23 mouse cellular contexts compared by ENCODE assay signal in the genomic region with DNA sequence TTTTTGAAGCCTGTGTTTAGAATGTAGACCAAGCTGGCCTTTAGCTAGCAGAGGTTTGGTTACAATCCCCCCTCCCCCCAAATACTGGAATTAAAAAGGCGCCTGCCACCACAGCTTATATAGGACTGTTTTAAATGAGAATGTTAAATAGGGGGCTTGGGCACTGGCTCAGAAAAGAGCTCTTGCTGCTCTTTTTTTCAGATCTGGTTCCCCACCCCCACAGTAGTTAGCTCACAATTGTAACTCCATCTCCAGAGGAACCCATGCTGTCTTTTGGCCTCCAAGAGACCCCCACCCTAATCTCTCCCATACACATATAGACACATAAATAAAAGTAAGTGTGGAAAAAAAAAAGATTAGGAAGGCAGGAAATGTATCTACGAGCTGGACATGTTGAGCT. TPM values are rescaled to one million over a fixed set of nuclear protein-coding genes. Genes with fewer than 3 reads are reported as not detected.
DNase-seq lines count a peak whose midpoint lies in the region; ATAC-seq lines count a peak whose summit lies in the region.
"Had no signal": no experiment of that assay in that cellular context is flagged by ENCODE, and none has a peak within 500 bp of the region (broad histone marks: within the 10 kb centered on the region; RNA-seq: fewer than 3 reads in every experiment).

No protein-coding gene starts in this region.

- no peaks in the 10 kb centered on the region for H3K9me3 ChIP-seq in intestine, embryonic 16.5 days (ENCODE audit: control insufficient read depth, low read length)
- no peaks in the 10 kb centered on the region for H3K9me3 ChIP-seq in intestine, embryonic 15.5 days
- H3K9me3 ChIP-seq in stomach, embryonic 15.5 days: no peaks in the 10 kb centered on the region
- no peaks in the 10 kb centered on the region; the same call in 1 of the 2 replicates for H3K9me3 ChIP-seq in hindbrain, embryonic 13.5 days
- H3K9me3 ChIP-seq in kidney, embryonic 15.5 days (replicated peaks): no peaks in the 10 kb centered on the region
- H3K9me3 ChIP-seq: embryonic facial prominence, embryonic 10.5 days had no signal

- H3K27ac ChIP-seq in intestine, embryonic 16.5 days (ENCODE audit: low read length): peak overlapping the region; percentile 65; the same call in 1 of the 2 replicates
- H3K27ac ChIP-seq in intestine, embryonic 15.5 days: no peak overlapping the region
- peak overlapping the region; percentile 44; the same call in 1 of the 2 replicates for H3K27ac ChIP-seq in stomach, embryonic 15.5 days
- H3K27ac ChIP-seq in hindbrain, embryonic 13.5 days: no peak overlapping the region
- no peak overlapping the region for H3K27ac ChIP-seq in kidney, embryonic 15.5 days
- H3K27ac ChIP-seq: embryonic facial prominence, embryonic 10.5 days; hindbrain, embryonic 12.5 days; hindbrain, postnatal 0 days had no signal

- no peaks in the 10 kb centered on the region for H3K4me1 ChIP-seq in intestine, embryonic 16.5 days (ENCODE audit: control insufficient read depth, insufficient read depth, low read length)
- no peaks in the 10 kb centered on the region for H3K4me1 ChIP-seq in intestine, embryonic 15.5 days (replicated peaks)
- H3K4me1 ChIP-seq in stomach, embryonic 15.5 days: no peaks in the 10 kb centered on the region
- H3K4me1 ChIP-seq in hindbrain, embryonic 13.5 days (replicated peaks): 0 out of 2 replicates have a peak, but pooled peaks cover 5% of the 10 kb centered on the region
- H3K4me1 ChIP-seq in kidney, embryonic 15.5 days: no peaks in the 10 kb centered on the region

- no peak overlapping the region for H3K4me2 ChIP-seq in intestine, embryonic 16.5 days (ENCODE audit: low read depth, low read length)
- no peak overlapping the region for H3K4me2 ChIP-seq in intestine, embryonic 15.5 days (replicated peaks)
- no peak overlapping the region for H3K4me2 ChIP-seq in stomach, embryonic 15.5 days
- H3K4me2 ChIP-seq in hindbrain, embryonic 13.5 days: no peak overlapping the region
- no peak overlapping the region for H3K4me2 ChIP-seq in kidney, embryonic 15.5 days
- H3K4me2 ChIP-seq: hindbrain, embryonic 12.5 days had no signal

- no peak overlapping the region for H3K9ac ChIP-seq in intestine, embryonic 16.5 days (ENCODE audit: low read depth, low read length)
- no peak overlapping the region for H3K9ac ChIP-seq in intestine, embryonic 15.5 days
- H3K9ac ChIP-seq in stomach, embryonic 15.5 days: no peak overlapping the region
- no peak overlapping the region for H3K9ac ChIP-seq in hindbrain, embryonic 13.5 days
- H3K9ac ChIP-seq in kidney, embryonic 15.5 days: no peak overlapping the region
- H3K9ac ChIP-seq: hindbrain, embryonic 12.5 days had no signal

- WGBS in intestine, embryonic 16.5 days: 67% methylated on average over 2 of the region's 2 CpGs
- WGBS in intestine, embryonic 15.5 days: 66% methylated on average over 2 of the region's 2 CpGs
- WGBS in stomach, embryonic 15.5 days: 56% methylated on average over 2 of the region's 2 CpGs
- 52% methylated on average over 2 of the region's 2 CpGs for WGBS in hindbrain, embryonic 13.5 days
- 56% methylated on average over 2 of the region's 2 CpGs for WGBS in kidney, embryonic 15.5 days

- H3K36me3 ChIP-seq in intestine, embryonic 16.5 days (ENCODE audit: control insufficient read depth, insufficient read depth, low read length): no peaks in the 10 kb centered on the region
- H3K36me3 ChIP-seq in intestine, embryonic 15.5 days: no peaks in the 10 kb centered on the region
- no peaks in the 10 kb centered on the region for H3K36me3 ChIP-seq in stomach, embryonic 15.5 days
- H3K36me3 ChIP-seq in hindbrain, embryonic 13.5 days: no peaks in the 10 kb centered on the region
- H3K36me3 ChIP-seq in kidney, embryonic 15.5 days: no peaks in the 10 kb centered on the region
- H3K36me3 ChIP-seq: embryonic facial prominence, embryonic 10.5 days; hindbrain, embryonic 12.5 days had no signal

- no peak overlapping the region for H3K4me3 ChIP-seq in intestine, embryonic 16.5 days (ENCODE audit: low read length)
- H3K4me3 ChIP-seq in intestine, embryonic 15.5 days (replicated peaks): no peak overlapping the region
- H3K4me3 ChIP-seq in stomach, embryonic 15.5 days (replicated peaks): no peak overlapping the region
- H3K4me3 ChIP-seq in hindbrain, embryonic 13.5 days: no peak overlapping the region
- no peak overlapping the region for H3K4me3 ChIP-seq in kidney, embryonic 15.5 days (replicated peaks)
- H3K4me3 ChIP-seq: embryonic facial prominence, embryonic 10.5 days; hindbrain, embryonic 12.5 days had no signal

- H3K27me3 ChIP-seq in intestine, embryonic 16.5 days (replicated peaks; ENCODE audit: control insufficient read depth, insufficient read depth, low read length): no peaks in the 10 kb centered on the region
- H3K27me3 ChIP-seq in intestine, embryonic 15.5 days (replicated peaks): no peaks in the 10 kb centered on the region
- no peaks in the 10 kb centered on the region for H3K27me3 ChIP-seq in stomach, embryonic 15.5 days (replicated peaks)
- H3K27me3 ChIP-seq in hindbrain, embryonic 13.5 days: no peaks in the 10 kb centered on the region
- H3K27me3 ChIP-seq in kidney, embryonic 15.5 days: no peaks in the 10 kb centered on the region
- H3K27me3 ChIP-seq: CH12.LX; hindbrain, embryonic 12.5 days; Patski had no signal

- 0 out of 2 replicates have a peak, but pooled peaks have one; percentile 1 for ATAC-seq in intestine, embryonic 16.5 days
- no peak for ATAC-seq in intestine, embryonic 15.5 days
- ATAC-seq in stomach, embryonic 15.5 days (ENCODE audit: insufficient read depth, low FRiP score, low read depth): no peak
- no peak for ATAC-seq in hindbrain, embryonic 13.5 days (ENCODE audit: low FRiP score)
- ATAC-seq in kidney, embryonic 15.5 days (replicated peaks; ENCODE audit: low FRiP score): no peak
- ATAC-seq: forebrain, embryonic 14.5 days; hindbrain, postnatal 0 days; Patski had no signal

- peak; percentile 76 for DNase-seq in R1 (ENCODE audit: low read depth, low spot score)
- DNase-seq in embryo, embryonic 10.5 days (ENCODE audit: low spot score): no peak
- DNase-seq: adrenal gland, adult 8-10 months; cerebellum, adult 11 months; cerebellum, adult 9-10 months; cerebellum, postnatal 36 days; heart, postnatal 10 days; heart, postnatal 4 days; kidney, adult 8-10 months had no signal

RNA-seq across cellular contexts. Expression of a gene that starts 20.6 kb away (rescaled TPM):
- polyA plus RNA-seq in intestine, embryonic 16.5 days (2015; fragmentation: Nextera tagmentation; extraction: Ambion mirVana): not detected in 2 replicates
- 0.11 TPM in 1 of 2 replicates, not detected in the other for polyA plus RNA-seq in intestine, embryonic 15.5 days (2015; fragmentation: Nextera tagmentation; extraction: Ambion mirVana)
- 0.09 TPM in 1 of 2 replicates, not detected in the other for polyA plus RNA-seq in stomach, embryonic 15.5 days (2015; fragmentation: Nextera tagmentation; extraction: Ambion mirVana)
- 0.13 TPM in 2 replicates for polyA plus RNA-seq in hindbrain, embryonic 13.5 days (2015; fragmentation: Nextera tagmentation; extraction: Ambion mirVana)
- 0.10 TPM in 1 of 2 replicates, not detected in the other for polyA plus RNA-seq in kidney, embryonic 15.5 days (2015; fragmentation: Nextera tagmentation; extraction: Ambion mirVana)
- polyA plus RNA-seq: embryonic facial prominence, embryonic 14.5 days; forebrain, embryonic 14.5 days; heart, embryonic 14.5 days; hindbrain, postnatal 0 days; intestine, embryonic 14.5 days; Patski had no signal

RNA-seq across cellular contexts. Expression of a gene that starts 37.9 kb away (rescaled TPM):
- polyA plus RNA-seq in intestine, embryonic 16.5 days (2015; fragmentation: Nextera tagmentation; extraction: Ambion mirVana): 8.1 and 9.0 TPM in 2 replicates
- polyA plus RNA-seq in intestine, embryonic 15.5 days (2015; fragmentation: Nextera tagmentation; extraction: Ambion mirVana): 11.5 and 11.8 TPM in 2 replicates
- 13.4 and 14.2 TPM in 2 replicates for polyA plus RNA-seq in stomach, embryonic 15.5 days (2015; fragmentation: Nextera tagmentation; extraction: Ambion mirVana)
- 20.1 and 20.3 TPM in 2 replicates for polyA plus RNA-seq in hindbrain, embryonic 13.5 days (2015; fragmentation: Nextera tagmentation; extraction: Ambion mirVana)
- 12.7 and 12.9 TPM in 2 replicates for polyA plus RNA-seq in kidney, embryonic 15.5 days (2015; fragmentation: Nextera tagmentation; extraction: Ambion mirVana)

Comparison
In these comparisons a context has a peak if more than half of its experiments do, and no peak if none do; other contexts are left out.
1. H3K27ac ChIP-seq: peak in intestine, embryonic 16.5 days (single experiment) and stomach, embryonic 15.5 days (single experiment); none in intestine, embryonic 15.5 days (single experiment), hindbrain, embryonic 13.5 days (single experiment) and kidney, embryonic 15.5 days (single experiment).